Mouse (Mus musculus) stomach, postnatal 0 days (tissue): ENCODE measurements around the gene Cox6a1. TPM values are rescaled to one million over a fixed set of nuclear protein-coding genes. Genes with fewer than 3 reads are reported as not detected.
A peak's percentile ranks its signal among the peaks of the same experiment; 100 is the strongest.
"Not testable (repeated sequence)": the region's sequence is repeated elsewhere in the genome, so short reads cannot be mapped to it uniquely, and the experiment has no call there.

Experiments used
- ATAC-seq: fragments of 200-750 bp; cut with Nextera tagmentation; 2 replicates; pipeline ENCODE4 v1.8.0; 2017; ENCODE audit not compliant: low FRiP score, low TSS enrichment
- DNase-seq: peaks from one replicate; pipeline ENCODE4 v3.0.0-alpha.2; 2016; ENCODE audit warnings: low spot score
- H3K27ac ChIP-seq: fragments of 300-500 bp; sonication (generic); replicated peaks from 2 replicates; pipeline ENCODE4 v1.5.1; 2014; ENCODE audit warnings: mild to moderate bottlenecking, control low read depth
- H3K27me3 ChIP-seq: fragments of 300-500 bp; sonication (generic); 2 replicates; pipeline ENCODE4 v1.6.1; 2014; ENCODE audit warnings: low read length; ENCODE audit not compliant: control insufficient read depth, insufficient read depth
- H3K36me3 ChIP-seq: fragments of 300-500 bp; sonication (generic); 2 replicates; pipeline ENCODE4 v1.6.1; 2014; ENCODE audit warnings: low read length, mixed read lengths; ENCODE audit not compliant: control insufficient read depth, insufficient read depth
- H3K4me1 ChIP-seq: fragments of 300-500 bp; sonication (generic); replicated peaks from 2 replicates; pipeline ENCODE4 v1.6.1; 2014; ENCODE audit warnings: antibody characterized with exemption; ENCODE audit not compliant: control insufficient read depth, insufficient read depth
- H3K4me2 ChIP-seq: fragments of 300-500 bp; sonication (generic); replicated peaks from 2 replicates; pipeline ENCODE4 v1.6.1; 2014; ENCODE audit warnings: low read depth, mild to moderate bottlenecking, control low read depth, moderate library complexity
- H3K4me3 ChIP-seq: fragments of 300-500 bp; sonication (generic); 2 replicates; pipeline ENCODE4 v1.5.1; 2014; ENCODE audit warnings: low read depth, low read length, control low read depth
- H3K9ac ChIP-seq: fragments of 300-500 bp; sonication (generic); 2 replicates; pipeline ENCODE4 v1.6.1; 2014; ENCODE audit warnings: mild to moderate bottlenecking, low read length, control low read depth, mixed read lengths
- H3K9me3 ChIP-seq: fragments of 300-500 bp; sonication (generic); 2 replicates; pipeline ENCODE4 v1.6.1; 2016; ENCODE audit warnings: low read length; ENCODE audit not compliant: control insufficient read depth
- CTCF ChIP-seq: IDR thresholded peaks from 2 replicates; pipeline ENCODE4 v1.5.1; 2016; ENCODE audit warnings: antibody characterized with exemption, low read depth, mild to moderate bottlenecking, moderate library complexity
- EP300 ChIP-seq: optimal IDR thresholded peaks from 2 replicates; pipeline ENCODE3; 2016; ENCODE audit warnings: antibody characterized with exemption
- WGBS: fragments of 180-500 bp; shearing (Covaris S2); extraction: QIAGEN DNeasy Blood & Tissue Kit; methylation state at CpG from one replicate; pipeline ENCODE4 v1.1.7; 2014; 5-methylcytosine and 5-hydroxymethylcytosine counted together
- polyA plus RNA-seq: library from polyadenylated mRNA; unstranded; fragments of >200 nt; fragmentation: Nextera tagmentation; extraction: Ambion mirVana; gene quantifications from 2 replicates; pipeline ENCODE4 v1.2.1, GENCODE M21; 2015

Gene Cox6a1
- polyA plus RNA-seq, 1 experiment from 2014 or later: 1,574 TPM

DNA sequence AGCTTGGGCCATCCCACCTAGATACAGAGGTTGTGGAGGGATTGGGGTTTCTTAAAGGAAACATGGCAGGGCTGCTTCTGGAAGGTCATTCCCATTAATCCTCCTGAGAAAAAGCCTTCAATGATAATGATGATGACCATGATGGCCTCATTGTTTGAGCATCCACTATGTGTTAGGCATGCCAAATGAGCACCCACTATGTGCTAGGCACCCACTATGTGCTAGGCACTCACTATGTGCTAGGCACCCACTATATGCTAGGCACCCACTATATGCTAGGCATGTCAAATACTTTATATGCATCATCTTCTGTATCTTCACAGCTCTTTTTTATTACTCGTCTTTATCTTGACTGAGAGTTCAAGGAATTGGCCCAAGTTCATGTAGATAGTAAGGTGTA is 44.2 kb upstream of the Cox6a1 start:
- ATAC-seq: no peak
- 84% methylated on average over 1 of the region's 1 CpGs for WGBS
- Histone ChIP-seq H3K4me2 (no peak overlapping the region), H3K4me1 (no peaks in the 10 kb centered on the region), H3K36me3 (no peaks in the 10 kb centered on the region), H3K27ac (no peak overlapping the region), H3K9me3 (no peaks in the 10 kb centered on the region), H3K9ac (no peak overlapping the region), H3K4me3 (no peak overlapping the region), H3K27me3 (no peaks in the 10 kb centered on the region)
- DNase-seq: no peak
- TF ChIP-seq CTCF (no peak), EP300 (no peak)

DNA sequence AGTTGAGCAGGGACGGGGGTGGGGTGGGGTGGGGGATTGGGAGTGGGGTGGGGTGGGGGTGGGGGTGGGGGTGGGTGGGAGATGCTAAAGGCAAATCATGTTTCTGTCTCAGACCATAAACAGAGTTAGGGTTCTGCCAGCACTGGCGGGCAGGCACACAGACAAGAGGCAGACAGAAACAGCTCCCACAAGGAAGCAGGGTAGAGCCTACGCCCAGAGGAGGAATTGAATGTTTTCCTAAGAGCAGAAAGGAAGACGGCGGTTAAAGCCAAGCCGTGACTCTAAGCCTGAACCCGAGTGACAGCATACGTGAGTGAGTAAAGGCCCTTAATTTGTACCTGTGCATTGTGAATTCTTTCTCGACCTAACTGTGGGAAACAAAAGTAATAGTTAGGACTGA is 43.2 kb upstream of the Cox6a1 start:
- Histone ChIP-seq H3K9ac (no peak overlapping the region), H3K4me2 (0 out of 2 replicates have a peak overlapping the region, but pooled peaks have one; percentile 9), H3K36me3 (no peaks in the 10 kb centered on the region), H3K4me1 (no peaks in the 10 kb centered on the region), H3K27me3 (no peaks in the 10 kb centered on the region), H3K27ac (no peak overlapping the region), H3K4me3 (no peak overlapping the region), H3K9me3 (no peaks in the 10 kb centered on the region)
- ATAC-seq: peak; percentile 39; the same call in 1 of the 2 replicates
- 18% methylated on average over 8 of the region's 9 CpGs for WGBS
- DNase-seq: peak; percentile 24
- TF ChIP-seq EP300 (no peak), CTCF (no peak)

DNA sequence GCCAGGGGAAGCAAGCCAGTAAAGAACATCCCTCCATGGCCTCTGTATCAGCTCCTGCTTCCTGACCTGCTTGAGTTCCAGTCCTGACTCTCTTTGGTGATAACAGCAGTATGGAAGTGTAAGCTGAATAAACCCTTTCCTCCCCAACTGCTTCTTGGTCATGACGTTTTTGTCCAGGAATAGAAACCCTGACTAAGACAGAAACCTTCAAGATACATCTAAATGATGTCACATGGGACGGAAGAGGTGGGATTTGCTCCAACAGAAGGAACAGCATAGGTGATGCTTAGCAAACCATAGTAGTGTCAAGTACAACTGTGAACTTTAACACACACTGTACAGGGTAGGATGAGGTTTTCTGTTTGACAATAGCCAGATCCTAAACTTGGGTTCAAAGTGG is 30.1 kb upstream of the Cox6a1 start:
- WGBS: 77% methylated on average over 2 of the region's 2 CpGs
- not testable (repeated sequence) for DNase-seq, H3K9me3 ChIP-seq

DNA sequence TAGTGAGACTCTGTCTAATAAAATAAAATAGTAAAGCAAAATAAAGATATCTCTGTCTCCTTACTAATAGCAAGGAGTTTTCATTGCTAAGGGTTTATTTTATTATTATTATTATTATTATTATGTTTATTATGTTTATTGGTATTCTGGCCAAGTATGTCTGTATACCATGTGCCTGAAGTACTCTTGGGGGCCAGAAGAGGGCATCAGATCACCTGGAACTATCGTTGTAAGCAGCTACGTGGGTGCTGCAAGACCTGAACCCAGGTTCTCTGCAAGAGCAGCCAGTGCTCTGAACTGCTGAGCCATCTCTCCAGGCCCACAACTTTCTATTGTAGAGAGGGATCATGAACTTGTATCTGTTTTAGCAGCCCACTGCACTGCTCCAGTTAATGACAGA is 26.7 kb upstream of the Cox6a1 start:
- Histone ChIP-seq H3K9ac (no peak overlapping the region), H3K27ac (no peak overlapping the region), H3K36me3 (no peaks in the 10 kb centered on the region), H3K9me3 (no peaks in the 10 kb centered on the region), H3K27me3 (no peaks in the 10 kb centered on the region), H3K4me3 (no peak overlapping the region), H3K4me1 (no peaks in the 10 kb centered on the region), H3K4me2 (no peak overlapping the region)
- DNase-seq (no peak), ATAC-seq (no peak)
- peak; percentile 41 for TF ChIP-seq CTCF
- no peak for TF ChIP-seq EP300
- 84% methylated on average over 2 of the region's 2 CpGs for WGBS

More for the DNA sequence above, 30.1 kb upstream of the Cox6a1 start:
- H3K4me2 ChIP-seq, H3K4me3 ChIP-seq, ATAC-seq, H3K9ac ChIP-seq, H3K36me3 ChIP-seq, H3K4me1 ChIP-seq, H3K27me3 ChIP-seq, H3K27ac ChIP-seq: not testable (repeated sequence)

DNA sequence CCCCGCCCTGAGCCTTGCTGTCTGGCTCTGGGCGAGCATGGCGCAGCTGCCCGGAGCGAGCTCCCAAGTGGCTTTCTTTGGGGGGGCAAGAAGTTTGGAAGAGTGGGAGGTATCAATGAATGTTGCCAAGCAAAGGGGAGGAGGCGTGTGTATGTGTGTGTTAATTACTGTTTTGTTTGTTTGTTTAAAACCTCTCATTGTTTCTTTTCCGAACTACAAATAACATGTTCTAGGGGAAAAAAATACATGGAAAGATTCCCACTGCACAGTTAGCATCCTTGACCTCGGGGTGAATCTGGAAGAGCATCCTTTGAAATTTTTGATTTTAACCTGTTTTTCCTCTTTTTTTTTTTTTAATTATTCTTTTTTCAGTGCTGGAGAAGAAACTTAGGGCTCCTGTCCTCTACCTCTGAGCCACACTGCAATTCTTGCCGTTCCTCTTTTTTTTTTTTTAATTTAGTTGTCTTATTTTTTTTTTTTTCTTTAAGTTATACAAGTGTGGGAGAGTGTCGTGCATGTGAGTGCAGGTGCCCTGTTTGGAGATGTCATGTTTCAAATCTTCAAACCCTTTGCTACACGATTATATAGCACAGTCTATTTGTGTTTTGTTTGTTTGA is 25.5 kb upstream of the Cox6a1 start:
- Histone ChIP-seq H3K27me3 (no peaks in the 10 kb centered on the region), H3K4me2 (peak overlapping the region; percentile 28; the same call in 1 of the 2 replicates), H3K9ac (0 out of 2 replicates have a peak overlapping the region, but pooled peaks have one; percentile 2), H3K27ac (no peak overlapping the region), H3K4me1 (no peaks in the 10 kb centered on the region), H3K36me3 (no peaks in the 10 kb centered on the region), H3K9me3 (no peaks in the 10 kb centered on the region), H3K4me3 (no peak overlapping the region)
- TF ChIP-seq CTCF (no peak), EP300 (no peak)
- DNase-seq (no peak), ATAC-seq (no peak)
- WGBS: 30% methylated on average over 11 of the region's 11 CpGs

DNA sequence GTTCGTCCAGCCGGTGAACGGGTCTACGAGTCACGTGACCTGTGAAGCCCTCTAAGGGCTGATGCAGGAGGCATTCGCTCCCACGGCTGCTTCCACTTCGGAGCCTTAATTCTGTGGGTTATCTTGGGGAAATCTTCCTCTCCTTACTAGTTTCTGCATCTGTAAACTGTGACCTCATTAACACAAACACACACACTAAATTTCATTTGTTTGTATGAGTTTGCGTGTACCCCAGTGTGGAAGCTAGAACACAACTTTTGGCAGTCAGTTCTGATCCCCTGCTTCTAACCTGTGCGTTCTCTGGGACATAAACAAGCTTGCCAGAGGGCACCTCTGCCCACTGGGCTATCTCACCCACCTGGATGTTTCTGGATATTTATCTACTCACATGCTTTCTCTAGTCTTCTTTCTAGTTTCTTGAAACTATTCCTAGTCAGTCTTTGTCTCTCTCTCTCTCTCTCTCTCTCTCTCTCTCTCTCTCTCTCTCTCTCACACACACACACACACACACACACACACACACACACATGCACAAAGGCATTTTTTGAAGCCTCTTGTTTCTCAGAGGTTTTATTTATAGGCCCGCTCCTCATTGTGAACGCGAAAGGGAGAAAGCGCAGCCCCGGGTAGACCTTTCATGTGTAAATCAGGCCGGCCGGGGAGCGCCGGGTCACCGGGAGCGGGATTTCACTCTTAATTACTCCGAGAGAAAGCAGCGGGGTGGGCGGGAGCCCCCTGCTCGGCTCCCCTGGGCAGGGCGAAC is 24.8 kb upstream of the Cox6a1 start:
- no peaks in the 10 kb centered on the region for H3K9me3 ChIP-seq
- TF ChIP-seq CTCF (no peak), EP300 (no peak)
- H3K36me3 ChIP-seq: no peaks in the 10 kb centered on the region
- no peak overlapping the region for H3K4me3 ChIP-seq
- no peaks in the 10 kb centered on the region for H3K4me1 ChIP-seq
- no peak overlapping the region for H3K27ac ChIP-seq
- WGBS: 32% methylated on average over 26 of the region's 26 CpGs
- DNase-seq: no peak
- H3K9ac ChIP-seq: 0 out of 2 replicates have a peak overlapping the region, but pooled peaks have one; percentile 2
- no peak for ATAC-seq
- peak overlapping the region; percentile 28; the same call in 1 of the 2 replicates for H3K4me2 ChIP-seq
- no peaks in the 10 kb centered on the region for H3K27me3 ChIP-seq
